Mouse (Mus musculus) left cerebral cortex, postnatal 14 days (tissue): ENCODE results near the gene Clnk. TPM values are rescaled to one million over a fixed set of nuclear protein-coding genes. Genes with fewer than 3 reads are reported as not detected.

Experiments
- total RNA-seq, 2 experiments: library from RNA; stranded (reverse); gene quantifications; 2 replicates each; pipeline ENCODE4 v1.2.3; 2021

The Clnk gene
- total RNA-seq, 2 experiments from 2014 or later = 0.40 to 0.51 TPM

Other genes starting within 250 kb of the Clnk start
- 10 to 100 TPM; 14.0 to 16.8 TPM for gene Zfp518b, start 192.0 kb downstream of the Clnk start, total RNA-seq